Mouse (Mus musculus): ENCODE data around the gene Rps6ka4. TPM values are rescaled to one million over a fixed set of nuclear protein-coding genes. Genes with fewer than 3 reads are reported as not detected.
A peak's percentile ranks its signal among the peaks of the same experiment; 100 is the strongest.

Gene Rps6ka4
- polyA plus RNA-seq (2012; fragmentation: generic; extraction: Trizol) = 47.6 TPM

DNA sequence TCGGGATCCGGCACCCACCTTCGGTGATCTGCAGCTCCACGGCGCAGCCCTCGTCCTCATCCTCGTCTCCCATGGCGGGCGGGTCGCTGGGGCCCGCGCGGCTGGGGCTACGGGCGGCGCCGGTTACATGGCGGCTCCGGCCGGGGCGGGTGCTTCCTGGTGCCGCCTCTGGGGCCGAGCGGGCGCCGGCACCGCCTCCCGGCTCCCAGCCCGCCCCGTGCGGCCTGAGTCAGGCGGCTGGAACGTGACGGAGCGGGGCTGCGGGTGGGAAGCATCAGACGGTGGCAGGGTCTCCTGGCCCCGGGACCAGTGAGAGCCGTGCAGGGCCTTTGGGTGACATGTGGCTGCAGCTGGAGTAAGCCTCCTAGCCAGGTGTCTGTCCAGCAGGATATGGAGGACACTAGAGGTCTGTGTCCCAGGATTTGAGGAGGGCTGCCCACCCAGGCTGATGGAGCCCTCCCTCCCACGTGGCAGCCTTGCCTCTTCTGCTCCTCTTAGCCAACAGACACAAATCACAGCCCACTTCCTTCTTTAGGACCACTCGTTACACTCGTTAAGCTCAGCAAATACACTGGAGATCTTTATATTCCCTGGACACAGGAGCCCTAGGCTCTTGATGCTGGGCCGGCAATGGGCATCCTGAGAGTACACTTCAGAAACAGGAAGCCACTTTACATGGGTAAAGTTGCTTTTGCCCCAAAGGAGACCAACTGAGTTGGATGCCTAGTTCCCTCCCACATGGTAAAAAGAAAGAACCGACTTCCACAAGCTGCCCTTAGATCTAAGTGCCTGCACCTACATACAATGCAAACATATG is at the start of gene Rps6ka4:
Gene Rps6ka4, minus strand, starts transcription at position 162 of the 817 bp plus-strand sequence.
- Histone ChIP-seq H3K27me3 (ENCODE audit: control insufficient read depth, insufficient read depth, insufficient read length) (no peaks in the 10 kb centered on the region), H3K79me2 (ENCODE audit: control insufficient read depth, insufficient read depth) (peaks cover 9% of the 10 kb centered on the region)

DNA sequence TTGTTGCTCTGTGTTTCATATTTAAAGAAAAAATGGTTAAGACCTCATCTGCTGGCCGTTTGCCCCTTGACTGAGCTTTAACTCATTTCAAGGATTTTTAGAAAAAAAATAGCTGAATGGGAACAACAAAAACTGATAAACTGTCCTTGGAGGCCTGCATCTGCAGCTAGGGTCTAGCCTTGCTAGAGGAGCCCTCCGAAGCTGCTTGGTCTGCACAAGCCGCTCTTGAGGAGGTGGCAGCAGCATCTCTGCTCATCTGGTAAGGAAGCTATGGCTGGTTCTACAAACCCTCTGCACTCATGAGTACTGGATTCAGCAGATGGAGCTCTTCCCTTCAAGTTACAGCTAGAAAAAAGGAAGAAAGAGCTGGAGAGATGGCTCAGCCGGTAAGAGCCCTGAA is 37.5 kb upstream of the Rps6ka4 start:
- Histone ChIP-seq H3K36me3 (ENCODE audit: control insufficient read depth, insufficient read depth) (no peaks in the 10 kb centered on the region), H3K27me3 (ENCODE audit: control insufficient read depth, insufficient read depth, insufficient read length) (no peaks in the 10 kb centered on the region), H3K4me2 (ENCODE audit: low read depth) (peak overlapping the region; percentile 69), H3K4me3 (no peak overlapping the region), H3ac (ENCODE audit: control insufficient read depth, insufficient read length) (no peak overlapping the region), H3K79me2 (ENCODE audit: control insufficient read depth, insufficient read depth) (no peaks in the 10 kb centered on the region)
- TF ChIP-seq E2F4 (IDR thresholded peaks at IDR 0.05; ENCODE audit: insufficient read depth) (no peak), MAX (IDR thresholded peaks at IDR 0.05; ENCODE audit: low read depth) (no peak), TCF12 (IDR thresholded peaks at IDR 0.05; ENCODE audit: insufficient read depth, poor library complexity, severe bottlenecking) (no peak), USF1 (IDR thresholded peaks at IDR 0.05; ENCODE audit: low read depth) (no peak), SRF (IDR thresholded peaks at IDR 0.05; ENCODE audit: control insufficient read depth, insufficient read length, low read depth) (no peak), POLR2A (IDR thresholded peaks at IDR 0.05; ENCODE audit: insufficient read length, low read depth) (no peak), CEBPB (IDR thresholded peaks at IDR 0.05; ENCODE audit: insufficient read depth, poor library complexity, severe bottlenecking) (no peak), MYOG (IDR thresholded peaks at IDR 0.05; ENCODE audit: control insufficient read depth in 1 of 3, insufficient read depth in 1 of 3, insufficient read length in 2 of 3, low read depth in 2 of 3) (no peak), REST (IDR thresholded peaks at IDR 0.05; ENCODE audit: insufficient read depth, insufficient read length) (no peak), TCF3 (IDR thresholded peaks at IDR 0.05; ENCODE audit: insufficient read length, low read depth) (no peak)

More for the DNA sequence above, at the start of gene Rps6ka4:
- Histone ChIP-seq H3K4me3 (peak within 1 kb of the TSS; percentile 81), H3ac (ENCODE audit: control insufficient read depth, insufficient read length) (peak within 1 kb of the TSS; percentile 23), H3K4me2 (ENCODE audit: low read depth) (peak within 1 kb of the TSS; percentile 89), H3K36me3 (ENCODE audit: control insufficient read depth, insufficient read depth) (peaks cover 8% of the 10 kb centered on the region)
- TF ChIP-seq POLR2A (IDR thresholded peaks at IDR 0.05; ENCODE audit: insufficient read length, low read depth) (peak; percentile 84), MYOD1 (IDR thresholded peaks at IDR 0.05; ENCODE audit: control insufficient read depth in 1 of 3, insufficient read length in 2 of 3, low read depth in 2 of 3) (no peak), POLR2AphosphoS2 (IDR thresholded peaks at IDR 0.05; ENCODE audit: insufficient read length, low read depth) (peak; percentile 83)

DNA sequence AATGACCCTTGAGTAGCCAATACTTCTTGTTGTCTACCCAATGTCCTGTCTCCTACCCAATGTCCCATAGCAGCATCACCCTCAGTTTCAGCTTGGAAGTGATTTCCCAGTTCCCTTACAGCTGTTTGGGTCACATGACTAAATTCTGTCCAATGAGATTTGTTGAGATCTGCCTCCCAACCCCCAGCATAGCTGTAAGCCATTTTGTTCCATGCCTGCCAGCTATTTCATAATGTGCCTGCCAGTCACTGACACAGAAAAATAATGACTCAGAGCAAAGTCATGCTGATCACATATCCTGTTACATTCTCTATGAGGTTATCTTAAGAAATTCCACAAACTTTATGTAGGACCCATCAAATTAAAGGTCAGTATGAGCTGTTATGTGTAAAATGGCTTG is 36.4 kb upstream of the Rps6ka4 start:
- H3K4me2 ChIP-seq (ENCODE audit: low read depth) = peak overlapping the region; percentile 69
- H3K27me3 ChIP-seq (ENCODE audit: control insufficient read depth, insufficient read depth, insufficient read length) = no peaks in the 10 kb centered on the region
- no peaks in the 10 kb centered on the region for H3K79me2 ChIP-seq (ENCODE audit: control insufficient read depth, insufficient read depth)
- no peak overlapping the region for H3ac ChIP-seq (ENCODE audit: control insufficient read depth, insufficient read length)
- no peaks in the 10 kb centered on the region for H3K36me3 ChIP-seq (ENCODE audit: control insufficient read depth, insufficient read depth)
- peak; percentile 96 for TF ChIP-seq USF1 (IDR thresholded peaks at IDR 0.05; ENCODE audit: low read depth)
- no peak for TF ChIP-seq MYOD1 (IDR thresholded peaks at IDR 0.05; ENCODE audit: control insufficient read depth in 1 of 3, insufficient read length in 2 of 3, low read depth in 2 of 3)
- TF ChIP-seq CEBPB (IDR thresholded peaks at IDR 0.05; ENCODE audit: insufficient read depth, poor library complexity, severe bottlenecking) = peak; percentile 92
- TF ChIP-seq POLR2AphosphoS2 (IDR thresholded peaks at IDR 0.05; ENCODE audit: insufficient read length, low read depth) = no peak
- no peak for TF ChIP-seq POLR2A (IDR thresholded peaks at IDR 0.05; ENCODE audit: insufficient read length, low read depth)
- H3K4me3 ChIP-seq = no peak overlapping the region

DNA sequence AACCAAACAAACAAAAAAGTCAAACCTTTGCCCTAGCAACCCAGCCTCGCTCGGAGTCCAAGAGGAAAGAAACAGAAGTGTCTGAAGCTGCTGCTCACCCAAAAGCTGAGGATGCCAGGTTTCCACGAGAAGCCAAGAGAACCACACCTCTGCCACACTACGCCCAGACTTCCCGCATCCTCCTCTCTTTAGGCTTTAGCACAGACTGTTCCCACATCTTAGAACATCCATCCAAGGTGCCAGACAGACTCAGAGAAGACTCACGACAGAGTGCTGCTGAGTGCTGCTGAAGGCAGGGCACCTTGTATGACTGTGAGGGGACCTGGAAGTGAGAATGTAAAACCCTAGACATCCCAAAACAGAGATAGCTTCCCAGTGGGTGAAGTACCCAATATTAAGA is 35.4 kb upstream of the Rps6ka4 start:
- no peaks in the 10 kb centered on the region for H3K36me3 ChIP-seq (ENCODE audit: control insufficient read depth, insufficient read depth)
- no peak overlapping the region for H3K4me2 ChIP-seq (ENCODE audit: low read depth)
- TF ChIP-seq MYOD1 (IDR thresholded peaks at IDR 0.05; ENCODE audit: control insufficient read depth in 1 of 3, insufficient read length in 2 of 3, low read depth in 2 of 3) (no peak), TCF12 (IDR thresholded peaks at IDR 0.05; ENCODE audit: insufficient read depth, poor library complexity, severe bottlenecking) (no peak), CEBPB (IDR thresholded peaks at IDR 0.05; ENCODE audit: insufficient read depth, poor library complexity, severe bottlenecking) (no peak)
- no peak overlapping the region for H3ac ChIP-seq (ENCODE audit: control insufficient read depth, insufficient read length)
- H3K27me3 ChIP-seq (ENCODE audit: control insufficient read depth, insufficient read depth, insufficient read length) = no peaks in the 10 kb centered on the region
- no peak overlapping the region for H3K4me3 ChIP-seq
- H3K79me2 ChIP-seq (ENCODE audit: control insufficient read depth, insufficient read depth) = no peaks in the 10 kb centered on the region

- H3K4me3 ChIP-seq = no peak overlapping the region
- no peaks in the 10 kb centered on the region for H3K79me2 ChIP-seq (ENCODE audit: control insufficient read depth, insufficient read depth)
- H3K27me3 ChIP-seq (ENCODE audit: control insufficient read depth, insufficient read depth, insufficient read length) = no peaks in the 10 kb centered on the region
- no peak overlapping the region for H3ac ChIP-seq (ENCODE audit: control insufficient read depth, insufficient read length)
- H3K36me3 ChIP-seq (ENCODE audit: control insufficient read depth, insufficient read depth) = no peaks in the 10 kb centered on the region
- no peak overlapping the region for H3K4me2 ChIP-seq (ENCODE audit: low read depth)
- TF ChIP-seq USF1 (IDR thresholded peaks at IDR 0.05; ENCODE audit: low read depth) (peak; percentile 60), POLR2A (IDR thresholded peaks at IDR 0.05; ENCODE audit: insufficient read length, low read depth) (no peak), MYOD1 (IDR thresholded peaks at IDR 0.05; ENCODE audit: control insufficient read depth in 1 of 3, insufficient read length in 2 of 3, low read depth in 2 of 3) (no peak), REST (IDR thresholded peaks at IDR 0.05; ENCODE audit: insufficient read depth, insufficient read length) (no peak), CEBPB (IDR thresholded peaks at IDR 0.05; ENCODE audit: insufficient read depth, poor library complexity, severe bottlenecking) (no peak), MYOG (IDR thresholded peaks at IDR 0.05; ENCODE audit: control insufficient read depth in 1 of 3, insufficient read depth in 1 of 3, insufficient read length in 2 of 3, low read depth in 2 of 3) (no peak), TCF3 (IDR thresholded peaks at IDR 0.05; ENCODE audit: insufficient read length, low read depth) (no peak)
Observed at GRCm38 (mm10) chr19:6874257-6874656, 33.8 kb upstream of the Rps6ka4 start.

All from myocyte (in vitro differentiated cells).